Mouse (Mus musculus) heart, embryonic 15.5 days (tissue): ENCODE data around the gene Arfgap1. TPM values are rescaled to one million over a fixed set of nuclear protein-coding genes. Genes with fewer than 3 reads are reported as not detected.

Experiments used
- ATAC-seq: fragments of 200-750 bp; cut with Nextera tagmentation; replicated peaks from 2 replicates; pipeline ENCODE4 v1.8.0; 2017; ENCODE audit warnings: low read depth, moderate TSS enrichment; ENCODE audit not compliant: insufficient number of reproducible peaks, insufficient read depth, low FRiP score
- H3K27ac ChIP-seq: fragments of 300-500 bp; sonication (generic); 2 replicates; pipeline ENCODE4 v1.5.1; 2015; ENCODE audit warnings: mild to moderate bottlenecking, inconsistent platforms
- H3K27me3 ChIP-seq: fragments of 300-500 bp; sonication (generic); 2 replicates; pipeline ENCODE4 v1.6.1; 2015; ENCODE audit warnings: inconsistent platforms
- H3K36me3 ChIP-seq: fragments of 300-500 bp; sonication (generic); 2 replicates; pipeline ENCODE4 v1.6.1; 2015; ENCODE audit warnings: mild to moderate bottlenecking, inconsistent platforms
- H3K4me1 ChIP-seq: fragments of 300-500 bp; sonication (generic); replicated peaks from 2 replicates; pipeline ENCODE4 v1.6.1; 2015; ENCODE audit warnings: inconsistent platforms
- H3K4me2 ChIP-seq: fragments of 300-500 bp; sonication (generic); 2 replicates; pipeline ENCODE4 v1.6.1; 2015; ENCODE audit warnings: inconsistent platforms, mild to moderate bottlenecking, moderate library complexity
- H3K4me3 ChIP-seq: fragments of 300-500 bp; sonication (generic); 2 replicates; pipeline ENCODE4 v1.5.1; 2015; ENCODE audit warnings: mild to moderate bottlenecking, inconsistent platforms
- H3K9ac ChIP-seq: fragments of 300-500 bp; sonication (generic); 2 replicates; pipeline ENCODE4 v1.6.1; 2015; ENCODE audit warnings: mild to moderate bottlenecking, inconsistent platforms
- H3K9me3 ChIP-seq: fragments of 300-500 bp; sonication (generic); replicated peaks from 2 replicates; pipeline ENCODE4 v1.6.1; 2016; ENCODE audit warnings: inconsistent platforms
- WGBS: fragments of 180-500 bp; shearing (Covaris S2); methylation state at CpG from one replicate; pipeline ENCODE4 v1.1.7; 2015; ENCODE audit warnings: mixed read lengths; 5-methylcytosine and 5-hydroxymethylcytosine counted together
- polyA plus RNA-seq: library from polyadenylated mRNA; unstranded; fragments of >200 nt; fragmentation: Nextera tagmentation; extraction: Ambion mirVana; gene quantifications from 2 replicates; pipeline ENCODE4 v1.2.1, GENCODE M21; 2015

Gene Arfgap1
- polyA plus RNA-seq, result 71.8 and 92.4 TPM in 2 replicates

DNA sequence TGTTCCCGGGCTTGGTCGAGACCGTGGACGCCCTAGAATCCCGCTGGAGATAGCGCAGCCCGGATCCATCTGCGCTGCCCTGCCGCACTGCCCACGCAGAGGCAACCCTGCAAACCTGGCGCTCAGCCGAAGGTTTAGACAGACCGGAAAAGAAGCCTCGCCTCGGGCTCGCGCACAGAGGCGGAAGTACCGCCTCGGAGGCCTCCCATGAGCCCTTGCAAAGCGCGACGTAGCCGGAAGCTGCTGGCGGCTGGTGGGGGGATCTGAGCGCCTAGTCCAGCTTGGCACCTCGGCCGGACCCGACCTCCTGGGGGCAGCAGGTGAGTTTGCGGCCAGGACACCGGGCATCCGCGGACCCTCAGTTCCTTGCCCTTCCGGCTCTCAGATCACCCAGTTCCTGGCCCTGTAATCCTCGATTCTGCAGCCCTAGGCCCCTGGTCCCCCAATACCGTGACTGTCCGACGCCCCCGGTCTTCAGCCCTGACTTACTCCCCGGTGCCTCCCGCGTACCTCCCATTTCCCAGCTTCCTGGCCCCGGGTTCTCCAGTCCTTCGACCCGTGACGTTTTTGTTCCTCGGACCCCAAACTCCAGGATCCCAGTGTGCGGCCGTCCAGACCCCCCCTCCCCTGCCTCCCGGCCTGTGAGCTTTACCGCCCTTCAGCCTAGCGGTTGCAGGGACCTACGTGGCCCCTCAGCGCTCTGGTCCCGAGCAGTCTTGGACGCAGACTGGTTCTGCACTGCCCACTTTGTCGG is at the start of gene Arfgap1:
Gene Arfgap1 (plus strand): TSS at position 216 of the 754 bp plus-strand sequence.
- Histone ChIP-seq H3K27ac (peak within 1 kb of the TSS; percentile 90), H3K27me3 (no peaks in the 10 kb centered on the region), H3K9ac (peak within 1 kb of the TSS; percentile 91), H3K9me3 (no peaks in the 10 kb centered on the region), H3K4me3 (peak within 1 kb of the TSS; percentile 89), H3K4me2 (peak within 1 kb of the TSS; percentile 66), H3K4me1 (peaks cover 42% of the 10 kb centered on the region), H3K36me3 (peaks cover 19% of the 10 kb centered on the region)
- WGBS, result under 1% methylated on average over 57 of the region's 57 CpGs
- peak; percentile 89 for ATAC-seq

- H3K9ac ChIP-seq, result peak overlapping the region; percentile 98
- peak overlapping the region; percentile 87 for H3K4me3 ChIP-seq
- H3K27me3 ChIP-seq, result peaks cover 5% of the 10 kb centered on the region; the same call in 1 of the 2 replicates
- H3K27ac ChIP-seq, result peak overlapping the region; percentile 73
- under 1% methylated on average over 61 of the region's 61 CpGs for whole genome bisulfite sequencing
- peaks cover 29% of the 10 kb centered on the region for H3K4me1 ChIP-seq
- peak overlapping the region; percentile 73 for H3K4me2 ChIP-seq
- H3K9me3 ChIP-seq, result no peaks in the 10 kb centered on the region
- peak; percentile 37 for ATAC-seq
- peaks cover 25% of the 10 kb centered on the region for H3K36me3 ChIP-seq
Observed at GRCm38 (mm10) chr2:180919913-180920809, 46.9 kb upstream of the Arfgap1 start.

GRCm38 (mm10) chr2:180920810-180921400 is 46.1 kb upstream of the Arfgap1 start, which contains the start of gene Ythdf1:
TSS of gene Ythdf1 (minus strand) at chr2:180920949.
- Histone ChIP-seq H3K27ac (peak within 1 kb of the TSS; percentile 73), H3K4me2 (peak within 1 kb of the TSS; percentile 73), H3K27me3 (peaks cover 5% of the 10 kb centered on the region; the same call in 1 of the 2 replicates), H3K36me3 (peaks cover 22% of the 10 kb centered on the region), H3K9me3 (no peaks in the 10 kb centered on the region), H3K9ac (peak within 1 kb of the TSS; percentile 98), H3K4me3 (peak within 1 kb of the TSS; percentile 87), H3K4me1 (peaks cover 23% of the 10 kb centered on the region)
- WGBS, result under 1% methylated on average over 55 of the region's 56 CpGs
- ATAC-seq, result peak; percentile 93

GRCm38 (mm10) chr2:180922739-180923138 is 44.3 kb upstream of the Arfgap1 start:
- Histone ChIP-seq H3K4me1 (peaks cover 13% of the 10 kb centered on the region), H3K9ac (no peak overlapping the region), H3K9me3 (no peaks in the 10 kb centered on the region), H3K27me3 (peaks cover 5% of the 10 kb centered on the region; the same call in 1 of the 2 replicates), H3K36me3 (peaks cover 13% of the 10 kb centered on the region), H3K4me3 (no peak overlapping the region), H3K27ac (no peak overlapping the region), H3K4me2 (no peak overlapping the region)
- WGBS, result 88% methylated on average over 6 of the region's 6 CpGs
- ATAC-seq, result no peak

DNA sequence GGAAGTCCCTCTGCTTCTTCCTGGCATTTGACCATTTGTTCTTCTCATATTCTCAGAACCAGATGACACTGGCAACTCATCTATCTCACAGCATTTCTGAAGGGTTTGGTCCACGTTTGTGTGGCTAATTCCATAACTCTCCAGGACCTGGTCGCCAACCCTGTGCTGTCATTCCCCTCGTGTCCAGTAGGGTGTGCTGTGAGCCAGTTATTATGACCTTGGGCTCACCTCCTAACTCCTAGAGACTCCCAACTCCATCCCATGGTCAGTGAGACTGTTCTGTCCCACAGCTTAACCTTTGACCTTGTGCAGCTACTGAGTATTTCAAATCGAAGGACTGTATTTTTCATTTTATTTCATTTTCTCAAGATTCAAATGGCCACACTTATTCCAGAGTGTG is 41.8 kb upstream of the Arfgap1 start:
- Histone ChIP-seq H3K36me3 (no peaks in the 10 kb centered on the region), H3K4me1 (peaks cover 4% of the 10 kb centered on the region), H3K27ac (no peak overlapping the region), H3K9me3 (no peaks in the 10 kb centered on the region), H3K27me3 (peaks cover 5% of the 10 kb centered on the region; the same call in 1 of the 2 replicates), H3K4me2 (no peak overlapping the region), H3K4me3 (no peak overlapping the region), H3K9ac (no peak overlapping the region)
- WGBS, result 6% methylated on average over 4 of the region's 4 CpGs
- no peak for ATAC-seq

DNA sequence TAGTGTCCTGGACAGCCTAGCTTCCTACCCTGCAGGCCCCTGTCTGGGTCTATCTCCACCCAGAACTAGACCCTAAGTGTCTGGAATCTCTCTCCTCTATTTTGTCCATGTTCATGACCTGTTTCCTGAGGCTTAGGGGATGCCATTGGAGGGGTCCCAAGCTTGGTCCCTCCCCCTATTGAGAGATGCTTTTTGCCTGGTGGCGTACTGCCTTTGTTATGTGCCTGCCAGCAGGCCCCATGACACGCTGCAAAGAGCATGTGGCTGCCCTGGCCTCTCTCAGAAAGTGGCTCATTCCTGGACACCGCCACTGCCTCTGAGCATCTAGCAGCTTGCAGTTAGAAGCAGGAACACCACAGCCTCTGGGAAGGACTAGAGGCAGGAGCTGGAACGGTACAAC is 38.3 kb upstream of the Arfgap1 start, which contains the start of gene Birc7:
Gene Birc7 (plus strand): TSS at position 301 of the 400 bp plus-strand sequence.
- ATAC-seq, result no peak
- WGBS, result 41% methylated on average over 4 of the region's 4 CpGs
- H3K9ac ChIP-seq, result no peak within 1 kb of the TSS

GRCm38 (mm10) chr2:180932418-180932817 is 34.6 kb upstream of the Arfgap1 start:
- Histone ChIP-seq H3K9me3 (no peaks in the 10 kb centered on the region), H3K36me3 (no peaks in the 10 kb centered on the region), H3K4me3 (no peak overlapping the region), H3K9ac (no peak overlapping the region), H3K27ac (no peak overlapping the region), H3K27me3 (peaks cover 3% of the 10 kb centered on the region; the same call in 1 of the 2 replicates), H3K4me2 (no peak overlapping the region), H3K4me1 (no peaks in the 10 kb centered on the region)
- ATAC-seq, result no peak
- WGBS, result 61% methylated on average over 1 of the region's 1 CpGs

More for the DNA sequence above, 38.3 kb upstream of the Arfgap1 start, which contains the start of gene Birc7:
- H3K4me1 ChIP-seq, result no peaks in the 10 kb centered on the region
- H3K4me2 ChIP-seq, result no peak within 1 kb of the TSS
- no peak within 1 kb of the TSS for H3K27ac ChIP-seq
- H3K9me3 ChIP-seq, result no peaks in the 10 kb centered on the region
- H3K4me3 ChIP-seq, result no peak within 1 kb of the TSS
- no peaks in the 10 kb centered on the region for H3K27me3 ChIP-seq
- no peaks in the 10 kb centered on the region for H3K36me3 ChIP-seq

DNA sequence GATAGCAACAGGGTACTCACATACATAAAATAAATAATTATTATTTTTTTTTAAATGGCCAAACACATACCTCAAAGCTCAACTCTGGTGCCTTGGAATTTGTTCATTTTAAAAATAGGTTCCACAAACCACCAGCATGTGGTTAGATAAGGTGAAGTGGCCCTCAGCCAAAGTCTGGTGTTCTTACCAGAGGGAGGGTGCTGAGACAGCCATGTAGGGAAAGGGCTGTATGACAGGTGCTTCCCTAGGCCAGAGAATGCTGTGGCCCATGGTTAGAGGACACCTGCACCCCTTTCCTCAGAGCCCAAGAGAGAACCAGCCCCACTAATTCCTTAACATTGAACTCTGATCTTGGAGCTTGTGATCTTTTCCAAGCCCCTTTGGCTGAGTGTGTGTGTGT is 26.8 kb upstream of the Arfgap1 start:
- no peak overlapping the region for H3K4me3 ChIP-seq
- H3K4me2 ChIP-seq, result no peak overlapping the region
- no peak for ATAC-seq
- H3K36me3 ChIP-seq, result no peaks in the 10 kb centered on the region
- H3K9ac ChIP-seq, result no peak overlapping the region
- peaks cover 15% of the 10 kb centered on the region for H3K4me1 ChIP-seq
- H3K27me3 ChIP-seq, result no peaks in the 10 kb centered on the region
- H3K9me3 ChIP-seq, result no peaks in the 10 kb centered on the region
- H3K27ac ChIP-seq, result no peak overlapping the region

DNA sequence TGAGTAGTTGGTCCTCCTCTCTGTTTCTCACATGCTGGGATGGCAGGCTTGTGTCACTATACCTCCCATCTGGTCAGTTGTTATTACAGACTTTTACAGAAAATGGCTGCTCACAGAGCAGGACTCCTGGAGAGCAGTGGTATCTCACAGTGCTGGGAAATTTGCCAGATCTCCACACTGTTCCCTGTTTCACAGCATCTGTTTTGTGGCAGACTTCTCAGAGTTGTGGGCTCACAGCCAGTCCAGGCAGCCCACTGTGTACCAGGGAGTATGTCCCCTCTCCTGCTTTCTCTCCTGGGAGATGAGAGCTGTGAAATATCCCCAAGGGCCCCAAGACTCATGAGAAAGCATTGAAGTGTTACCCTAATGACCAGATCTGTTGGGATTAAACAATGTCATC is 25.2 kb upstream of the Arfgap1 start:
- H3K27me3 ChIP-seq, result no peaks in the 10 kb centered on the region
- 0 out of 2 replicates have a peak, but pooled peaks have one; percentile 45 for ATAC-seq
- no peak overlapping the region for H3K9ac ChIP-seq
- no peaks in the 10 kb centered on the region for H3K9me3 ChIP-seq
- H3K4me1 ChIP-seq, result peaks cover 15% of the 10 kb centered on the region
- no peaks in the 10 kb centered on the region for H3K36me3 ChIP-seq
- H3K27ac ChIP-seq, result peak overlapping the region; percentile 52; the same call in 1 of the 2 replicates
- no peak overlapping the region for H3K4me3 ChIP-seq
- H3K4me2 ChIP-seq, result no peak overlapping the region

DNA sequence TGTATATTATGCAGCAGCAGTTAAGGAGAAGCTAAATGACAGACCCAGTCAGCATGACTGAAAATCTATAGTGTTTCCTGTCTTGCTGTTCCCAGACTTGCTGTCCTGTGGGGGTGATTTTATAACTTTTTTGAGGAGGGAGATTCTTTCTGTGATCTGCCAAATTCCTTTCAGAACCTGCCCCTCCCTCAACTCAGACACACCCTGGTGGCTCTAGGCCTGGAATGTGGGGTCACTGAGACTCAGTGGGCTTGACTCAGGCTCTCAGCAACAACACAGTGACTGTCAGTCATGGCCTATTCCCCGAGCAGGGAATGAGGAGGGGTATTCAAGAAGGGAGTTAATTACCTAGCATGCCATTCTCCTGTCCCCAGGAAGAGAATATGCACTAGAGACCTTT is 17.1 kb upstream of the Arfgap1 start:
- H3K27ac ChIP-seq, result no peak overlapping the region
- no peak overlapping the region for H3K9ac ChIP-seq
- ATAC-seq, result no peak
- H3K36me3 ChIP-seq, result no peaks in the 10 kb centered on the region
- peaks cover 20% of the 10 kb centered on the region; the same call in 1 of the 2 replicates for H3K27me3 ChIP-seq
- peaks cover 27% of the 10 kb centered on the region for H3K4me1 ChIP-seq
- 23% methylated on average over 1 of the region's 1 CpGs for WGBS
- H3K4me3 ChIP-seq, result no peak overlapping the region
- H3K9me3 ChIP-seq, result no peaks in the 10 kb centered on the region
- no peak overlapping the region for H3K4me2 ChIP-seq

- 24% methylated on average over 9 of the region's 9 CpGs for WGBS
- peak overlapping the region; percentile 70 for H3K27ac ChIP-seq
- no peak overlapping the region for H3K9ac ChIP-seq
- H3K36me3 ChIP-seq, result no peaks in the 10 kb centered on the region
- peaks cover 31% of the 10 kb centered on the region for H3K4me1 ChIP-seq
- H3K4me3 ChIP-seq, result peak overlapping the region; percentile 62
- peaks cover 33% of the 10 kb centered on the region for H3K27me3 ChIP-seq
- H3K4me2 ChIP-seq, result peak overlapping the region; percentile 91
- H3K9me3 ChIP-seq, result no peaks in the 10 kb centered on the region
- ATAC-seq, result no peak; the same call in 1 of the 2 replicates
Observed at GRCm38 (mm10) chr2:180952731-180953171, 14.3 kb upstream of the Arfgap1 start.
